Mouse (Mus musculus) adrenal gland, postnatal 25 days (tissue): ENCODE results near the gene Cdyl. TPM values are rescaled to one million over a fixed set of nuclear protein-coding genes. Genes with fewer than 3 reads are reported as not detected.

Experiments
- DNase-seq: peaks from one replicate; pipeline ENCODE4 v3.0.0; 2021; ENCODE audit warnings: mixed read lengths
- total RNA-seq: library from RNA; stranded (reverse); gene quantifications from 2 replicates; pipeline ENCODE4 v1.2.3, GENCODE M21; 2021

The Cdyl gene
- total RNA-seq, 1 experiment from 2014 or later: 33.6 TPM

DNA sequence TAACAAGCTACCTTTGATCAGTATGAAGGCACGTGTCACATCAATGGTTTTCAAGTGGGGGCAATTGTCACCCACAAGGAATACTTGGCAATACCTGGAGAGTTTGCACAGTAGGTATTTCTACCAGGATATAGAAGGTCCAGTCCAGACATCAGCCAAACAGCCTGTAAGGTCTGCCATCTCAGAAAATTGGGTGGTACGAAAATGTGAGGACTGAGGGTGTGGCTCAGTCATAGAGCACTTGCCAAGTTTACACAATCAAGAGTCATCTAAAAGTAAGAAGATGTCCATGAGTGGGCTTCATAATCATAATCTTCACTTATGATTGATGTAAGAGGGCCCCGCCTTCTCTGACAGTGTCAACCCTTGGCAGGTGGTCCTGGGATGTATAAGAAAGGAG lies 29.9 kb downstream of the Cdyl start:
- no peak for DNase-seq

GRCm38 (mm10) chr13:35717658-35718057 lies 58.0 kb downstream of the Cdyl start:
- no peak for DNase-seq

DNA sequence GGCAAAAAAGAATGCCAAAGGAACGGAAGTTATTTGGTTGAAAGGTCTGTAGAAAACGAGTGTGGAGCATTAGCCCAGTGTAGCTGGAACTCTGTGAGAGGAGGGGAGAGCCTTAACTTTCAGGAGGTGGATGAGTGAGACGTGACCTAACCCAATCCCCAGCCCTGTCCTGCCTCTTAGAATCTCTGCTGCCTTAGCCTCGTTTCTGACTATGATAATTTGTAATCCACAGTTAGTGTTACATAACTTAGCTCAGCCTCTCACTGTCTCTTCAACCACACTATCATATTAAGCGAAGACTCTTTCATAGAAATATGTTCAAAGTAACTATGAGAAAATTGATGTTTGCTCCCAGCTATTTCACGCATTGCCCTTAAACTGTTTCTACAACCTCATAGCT lies 59.9 kb downstream of the Cdyl start:
- DNase-seq: no peak

DNA sequence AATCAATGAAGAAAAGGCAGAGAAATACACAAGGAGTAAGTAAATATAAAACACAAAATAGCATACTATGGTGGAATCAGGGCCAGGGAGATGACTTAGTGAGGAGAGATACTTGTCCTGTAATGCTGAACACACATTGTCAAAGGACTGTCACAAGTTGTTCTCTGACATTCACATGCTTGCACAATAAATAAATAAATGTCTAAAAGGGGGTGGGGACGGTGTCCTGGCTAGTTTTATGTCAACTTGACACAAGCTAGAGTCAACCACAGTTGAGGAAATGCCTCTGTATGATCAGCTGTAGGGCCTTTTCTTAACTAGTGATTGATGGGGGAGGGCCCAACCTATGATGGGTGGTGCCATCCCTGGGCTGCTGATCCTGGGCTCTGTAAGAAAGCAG lies 63.4 kb downstream of the Cdyl start:
- no peak for DNase-seq

DNA sequence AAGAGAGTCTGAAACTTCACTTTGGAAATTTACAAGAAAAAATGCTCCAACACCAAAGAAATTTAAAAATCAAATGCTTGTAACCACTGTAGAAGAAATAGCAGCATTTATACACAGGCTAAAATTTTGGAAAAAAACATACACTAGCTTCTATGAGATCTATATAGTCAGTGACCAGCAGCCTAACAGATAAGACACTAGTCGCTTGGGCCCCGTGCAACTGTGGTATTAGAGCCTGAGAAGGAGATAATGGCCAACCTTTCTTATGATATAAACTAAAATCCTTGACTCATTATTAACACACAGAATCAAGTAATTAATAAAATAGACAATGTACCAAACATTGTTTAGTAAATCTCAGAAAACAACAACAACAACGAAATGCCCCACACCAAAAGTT lies 66.4 kb downstream of the Cdyl start:
- no peak for DNase-seq

- DNase-seq: no peak
These were observed 72.5 kb downstream of the Cdyl start for GRCm38 (mm10) chr13:35732131-35732530.

DNA sequence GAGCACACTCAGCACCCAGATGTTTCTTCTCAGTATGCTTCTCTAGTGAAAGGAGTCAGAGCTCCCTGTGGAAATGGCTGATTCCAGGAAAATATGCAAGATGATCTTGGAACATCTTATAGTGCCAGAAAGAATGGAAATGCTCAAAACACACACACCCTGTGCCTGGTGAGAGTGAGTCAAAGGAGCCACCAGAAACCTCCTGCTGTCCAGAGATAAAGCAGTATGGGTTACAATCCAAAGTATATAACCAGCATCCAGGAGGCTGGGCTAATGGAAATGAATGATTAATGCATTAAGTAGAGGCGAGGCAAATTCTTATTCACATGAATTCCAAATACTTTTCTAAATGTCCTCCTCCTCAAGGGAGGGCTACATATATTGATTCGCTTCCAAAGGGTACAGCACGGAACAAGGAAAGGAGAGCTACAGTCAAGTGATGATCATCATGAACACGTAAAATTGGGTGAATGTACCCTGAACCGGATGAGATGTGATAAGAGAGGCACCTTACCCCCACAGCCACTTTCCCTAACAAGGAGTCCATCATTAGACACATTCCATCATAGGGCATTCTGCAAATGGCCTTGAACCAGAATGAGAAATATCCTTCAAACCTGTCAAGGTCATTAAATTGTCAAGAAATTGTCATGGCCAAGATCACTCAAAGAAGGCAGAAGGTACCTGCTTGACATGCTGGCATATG lies 73.4 kb downstream of the Cdyl start:
- no peak for DNase-seq

DNA sequence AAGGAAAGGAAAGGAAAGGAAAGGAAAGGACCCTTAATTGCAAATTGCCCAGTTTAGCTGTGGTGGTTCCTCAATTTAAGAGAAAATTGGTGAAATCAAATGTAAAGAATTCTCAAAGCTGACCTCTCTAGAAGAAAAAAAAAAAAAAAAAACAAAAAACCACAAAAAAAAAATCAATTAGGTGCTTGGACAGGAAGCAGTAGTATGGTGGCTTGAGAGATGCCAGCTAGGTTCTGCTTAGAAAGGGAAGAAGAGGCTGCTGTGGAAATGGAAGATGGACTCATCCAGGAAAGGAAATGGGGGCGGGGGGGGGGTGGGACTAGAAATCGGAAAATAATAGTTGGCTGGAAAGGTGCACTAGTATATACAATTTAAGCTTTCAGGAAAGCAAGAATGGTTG lies 77.9 kb downstream of the Cdyl start:
- no peak for DNase-seq

DNA sequence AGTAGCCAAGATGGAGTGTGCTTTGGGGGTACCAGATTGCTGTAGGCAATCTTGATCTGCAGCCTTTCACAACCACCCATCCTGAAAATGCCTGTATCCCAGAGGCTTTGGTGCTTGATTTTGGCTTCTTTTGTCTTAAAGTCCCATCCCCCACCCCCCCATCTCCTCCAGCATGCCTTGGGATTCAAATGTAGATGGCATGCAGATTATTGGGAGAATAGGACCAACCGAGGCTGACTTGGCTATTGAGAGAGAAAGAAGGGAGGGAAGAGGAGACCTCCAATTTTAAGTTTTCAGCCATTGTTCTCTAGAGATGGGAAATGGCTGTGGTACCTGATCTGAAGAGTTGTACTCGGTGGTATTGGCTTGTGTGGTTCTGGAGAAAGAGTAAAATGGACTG lies 78.6 kb downstream of the Cdyl start:
- DNase-seq: no peak

DNA sequence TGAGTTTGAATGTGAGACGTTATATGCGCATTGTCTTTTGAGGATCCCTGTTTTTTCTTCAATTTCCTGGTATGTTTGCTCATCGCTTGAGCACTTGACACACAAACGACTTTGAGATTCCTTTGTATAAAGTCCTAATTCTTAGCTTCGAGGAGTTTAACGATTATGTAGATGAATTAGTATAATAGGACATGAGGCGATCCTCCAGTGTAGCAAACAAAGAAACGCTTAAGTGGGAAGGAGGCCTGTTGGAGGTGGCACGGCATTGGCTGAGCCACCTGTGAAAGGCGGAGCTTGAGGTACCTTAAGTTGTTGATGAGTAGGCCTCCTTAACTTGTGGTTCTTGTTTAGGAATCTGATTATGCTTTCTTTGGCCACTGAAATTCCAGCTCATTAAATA lies 79.8 kb downstream of the Cdyl start:
- DNase-seq: no peak

DNA sequence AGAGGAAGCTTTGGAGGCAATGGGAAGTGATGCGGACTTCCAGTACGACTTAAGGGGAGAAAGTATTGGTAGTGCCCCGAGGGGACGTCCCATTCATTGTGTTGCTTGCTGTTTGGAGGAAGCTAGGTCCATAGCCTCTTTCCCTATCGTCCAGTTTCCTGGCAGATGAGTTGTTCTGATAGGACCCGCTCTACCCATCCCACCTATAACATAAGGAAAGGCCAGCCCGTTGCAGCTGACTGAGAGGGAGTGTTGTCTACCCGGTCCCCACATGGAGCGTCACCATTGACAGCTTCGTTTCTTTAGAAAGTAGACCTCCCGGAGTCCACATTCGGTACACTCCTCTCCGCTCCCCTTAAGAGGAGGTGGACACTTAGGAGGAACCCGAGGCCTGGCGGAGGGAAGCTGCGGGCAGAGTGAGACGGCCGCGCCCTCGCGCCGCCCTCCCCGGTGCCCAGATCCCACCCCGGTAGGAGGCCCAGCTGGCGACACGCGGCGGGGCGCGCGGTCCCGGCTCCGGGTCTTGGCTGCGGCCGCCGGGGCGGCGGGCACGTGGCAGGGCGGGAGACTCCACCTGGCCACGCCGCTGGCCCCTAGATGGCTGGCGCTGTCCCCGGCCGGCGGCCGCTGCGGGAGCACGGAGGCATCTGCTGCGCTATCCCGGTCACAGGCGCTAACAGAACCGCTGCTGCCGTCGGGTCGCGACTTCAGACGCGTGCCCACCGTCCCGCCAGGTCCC lies 80.8 kb downstream of the Cdyl start:
- DNase-seq: peak; percentile 86

GRCm38 (mm10) chr13:35741040-35741619 lies 81.5 kb downstream of the Cdyl start:
- peak; percentile 97 for DNase-seq

- DNase-seq: peak; percentile 58
These were observed 82.2 kb downstream of the Cdyl start for GRCm38 (mm10) chr13:35741620-35742421.

GRCm38 (mm10) chr13:35742696-35743095 lies 83.1 kb downstream of the Cdyl start:
- no peak for DNase-seq

- DNase-seq: no peak
These were observed 83.6 kb downstream of the Cdyl start for GRCm38 (mm10) chr13:35743196-35743595.

- DNase-seq: no peak
These were observed 89.6 kb downstream of the Cdyl start for GRCm38 (mm10) chr13:35749194-35749593.

- no peak for DNase-seq
These were observed 90.0 kb downstream of the Cdyl start for GRCm38 (mm10) chr13:35749680-35750079.

DNA sequence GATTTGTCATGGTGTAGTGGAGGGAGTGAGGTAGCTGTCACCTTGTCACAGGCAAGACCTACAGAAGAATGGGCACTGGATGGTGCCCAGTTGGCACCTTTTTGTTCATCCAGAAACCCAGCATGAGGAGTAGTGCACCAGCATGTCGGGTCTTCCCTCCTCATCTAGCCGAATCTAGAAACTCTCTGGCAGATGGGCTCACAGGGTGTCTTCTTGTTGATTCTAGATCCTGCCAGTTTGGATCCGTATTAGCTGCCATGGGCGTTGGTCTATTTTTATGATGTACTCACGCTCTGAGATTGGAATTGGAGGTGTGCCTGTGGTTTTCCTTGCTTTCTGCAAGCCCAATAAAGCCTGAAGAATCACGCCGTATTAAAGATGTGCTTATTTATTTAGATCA lies 92.4 kb downstream of the Cdyl start:
- DNase-seq: no peak

- DNase-seq: no peak
These were observed 95.4 kb downstream of the Cdyl start for GRCm38 (mm10) chr13:35755002-35755401.

DNA sequence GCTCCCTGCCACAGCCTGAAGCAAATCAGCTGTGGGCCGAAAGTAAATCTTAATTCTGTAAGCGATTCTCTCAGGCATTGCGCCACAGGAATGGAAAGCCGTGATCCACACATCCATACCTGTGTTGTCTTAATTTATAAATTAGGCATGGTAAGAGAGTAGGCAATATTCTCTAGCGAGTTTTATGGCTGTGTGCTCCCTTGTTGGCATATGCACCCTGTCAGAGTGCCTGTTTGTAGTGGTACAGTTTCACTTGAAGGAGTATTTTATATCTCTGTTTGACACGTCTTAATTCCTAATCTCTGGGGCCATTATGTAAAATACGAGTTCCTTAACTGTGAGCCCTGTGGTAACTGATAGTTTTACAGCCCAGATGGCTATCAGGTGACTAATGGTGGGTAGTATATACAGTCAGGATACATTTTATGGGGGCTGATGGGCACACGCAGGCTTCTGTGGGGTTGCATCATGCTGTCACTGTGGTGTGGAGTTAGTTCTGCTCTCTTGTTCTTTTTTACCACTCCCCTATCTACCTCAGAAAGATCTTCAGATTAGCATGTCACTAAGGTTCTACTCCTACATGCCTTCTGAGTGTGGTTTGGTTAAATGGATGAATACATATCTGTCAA lies 96.1 kb downstream of the Cdyl start:
- no peak for DNase-seq

GRCm38 (mm10) chr13:35756393-35757338 lies 97.0 kb downstream of the Cdyl start:
- DNase-seq: no peak
